Mouse (Mus musculus): ENCODE measurements around the gene Neurl1b. TPM values are rescaled to one million over a fixed set of nuclear protein-coding genes. Genes with fewer than 3 reads are reported as not detected.

The Neurl1b gene
- polyA plus RNA-seq, 2 experiments = 0.85 to 4.1 TPM

DNA sequence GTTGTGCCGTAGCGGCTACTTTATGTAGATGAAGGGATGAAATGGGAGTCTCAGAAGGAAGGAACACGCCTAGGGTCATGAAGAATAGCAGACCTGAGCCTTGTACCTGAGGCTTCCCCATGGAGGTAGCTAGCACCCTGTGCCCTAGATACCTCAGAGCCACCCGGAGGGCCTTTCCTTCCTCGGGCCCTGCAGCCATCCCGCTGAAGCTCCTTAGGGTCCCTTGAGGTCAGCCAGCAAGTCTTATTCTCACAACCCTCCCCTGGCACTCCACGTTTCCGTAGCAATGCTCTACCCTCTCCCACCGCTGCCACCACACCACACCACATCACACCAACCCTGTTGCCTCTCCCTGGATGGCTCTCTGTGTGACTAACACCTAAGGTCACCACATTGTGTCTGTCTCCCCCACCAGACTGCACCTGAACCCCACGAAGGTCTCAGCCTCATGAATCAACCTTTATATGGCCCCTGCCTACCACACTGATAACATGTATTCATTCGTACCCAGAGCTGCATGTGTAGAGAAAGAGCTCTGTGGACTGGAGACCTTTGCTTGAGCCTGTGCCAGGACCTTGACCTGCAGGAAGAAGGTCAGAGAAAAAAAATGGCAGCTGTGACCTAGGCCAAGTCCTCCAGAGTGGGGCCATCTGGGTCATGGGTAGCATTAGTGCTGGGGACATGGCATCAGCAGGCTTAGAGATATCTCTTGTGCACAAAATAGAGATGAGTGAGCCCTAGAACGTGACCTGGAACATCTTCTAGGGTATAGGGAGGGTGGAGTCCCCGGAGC lies 53.7 kb downstream of the Neurl1b start:
- Histone ChIP-seq H3K27ac (replicated peaks; ENCODE audit: low read depth, low read length) (no peak overlapping the region), H3K4me2 (replicated peaks; ENCODE audit: low read depth, low read length, severe bottlenecking) (no peak overlapping the region), H3K4me3 (replicated peaks; ENCODE audit: low read length) (no peak overlapping the region), H3K9ac (ENCODE audit: low read depth, low read length, severe bottlenecking) (no peak overlapping the region), H3K4me1 (ENCODE audit: control insufficient read depth, insufficient read depth, low read length) (0 out of 2 replicates have a peak, but pooled peaks cover 2% of the 10 kb centered on the region), H3K36me3 (ENCODE audit: control insufficient read depth, insufficient read depth, low read length) (no peaks in the 10 kb centered on the region), H3K27me3 (ENCODE audit: control insufficient read depth, insufficient read depth, low read length) (no peaks in the 10 kb centered on the region), H3K9me3 (ENCODE audit: control insufficient read depth, low read length) (no peaks in the 10 kb centered on the region)
- ATAC-seq (ENCODE audit: low FRiP score, low read depth) (no peak), DNase-seq (ENCODE audit: low spot score) (no peak)
- no peak for TF ChIP-seq POLR2A (IDR thresholded peaks at IDR 0.05; ENCODE audit: borderline replicate concordance, extremely low read depth, insufficient read depth, insufficient read length)
- WGBS = 82% methylated on average over 13 of the region's 13 CpGs

DNA sequence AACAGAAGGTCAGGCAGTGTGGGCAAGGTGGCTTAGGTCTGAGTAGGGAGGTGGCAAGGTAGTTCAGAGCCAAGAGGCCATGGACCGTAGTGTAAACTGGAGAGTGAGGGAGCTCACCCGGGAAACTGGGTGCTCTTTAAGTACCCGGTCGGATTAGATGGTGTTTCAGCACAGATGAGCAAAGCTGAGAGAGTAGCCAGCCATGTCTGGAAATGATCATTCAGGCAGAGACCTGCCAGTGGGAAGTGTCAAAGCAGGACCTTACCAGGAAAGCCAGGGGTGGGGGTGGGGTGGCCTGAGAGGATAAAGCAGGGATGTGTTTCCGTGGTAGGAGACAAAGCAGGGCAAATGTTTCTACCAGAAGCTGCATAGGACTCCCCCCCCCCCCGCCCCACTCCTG lies 62.2 kb downstream of the Neurl1b start:
- Histone ChIP-seq H3K4me3 (replicated peaks; ENCODE audit: low read length) (no peak overlapping the region), H3K36me3 (ENCODE audit: control insufficient read depth, insufficient read depth, low read length) (no peaks in the 10 kb centered on the region), H3K27me3 (ENCODE audit: control insufficient read depth, insufficient read depth, low read length) (no peaks in the 10 kb centered on the region), H3K4me1 (ENCODE audit: control insufficient read depth, insufficient read depth, low read length) (0 out of 2 replicates have a peak, but pooled peaks cover 5% of the 10 kb centered on the region), H3K27ac (replicated peaks; ENCODE audit: low read depth, low read length) (no peak overlapping the region), H3K9me3 (ENCODE audit: control insufficient read depth, low read length) (no peaks in the 10 kb centered on the region), H3K9ac (ENCODE audit: low read depth, low read length, severe bottlenecking) (no peak overlapping the region), H3K4me2 (replicated peaks; ENCODE audit: low read depth, low read length, severe bottlenecking) (no peak overlapping the region)
- ATAC-seq (ENCODE audit: low FRiP score, low read depth) (no peak), DNase-seq (ENCODE audit: low spot score) (no peak)
- no peak for TF ChIP-seq POLR2A (IDR thresholded peaks at IDR 0.05; ENCODE audit: borderline replicate concordance, extremely low read depth, insufficient read depth, insufficient read length)
- 31% methylated on average over 6 of the region's 6 CpGs for WGBS

DNA sequence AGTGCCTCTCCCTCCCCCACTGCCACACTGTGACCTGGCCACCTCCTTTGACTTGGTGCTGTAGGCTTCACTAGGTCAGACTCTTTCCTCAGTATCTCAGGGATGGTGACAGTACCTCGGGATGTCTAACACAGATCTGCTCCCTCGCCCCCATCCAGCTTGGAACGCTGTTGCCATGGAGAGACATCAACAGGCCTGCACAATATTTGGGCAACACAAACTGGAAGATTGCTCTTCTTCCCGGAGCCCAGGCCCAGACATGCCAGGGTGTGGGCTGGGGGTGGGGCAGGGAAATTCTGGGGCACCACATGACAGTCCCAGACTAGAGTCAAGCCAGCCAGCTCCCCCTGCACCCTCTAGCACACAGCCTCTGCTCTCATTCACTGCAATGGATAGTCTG lies 64.0 kb downstream of the Neurl1b start:
- H3K36me3 ChIP-seq (ENCODE audit: control insufficient read depth, insufficient read depth, low read length) = no peaks in the 10 kb centered on the region
- no peak overlapping the region for H3K27ac ChIP-seq (replicated peaks; ENCODE audit: low read depth, low read length)
- H3K4me3 ChIP-seq (replicated peaks; ENCODE audit: low read length) = no peak overlapping the region
- 76% methylated on average over 4 of the region's 4 CpGs for WGBS
- H3K4me2 ChIP-seq (replicated peaks; ENCODE audit: low read depth, low read length, severe bottlenecking) = no peak overlapping the region
- ATAC-seq (ENCODE audit: low FRiP score, low read depth) = no peak
- no peaks in the 10 kb centered on the region for H3K27me3 ChIP-seq (ENCODE audit: control insufficient read depth, insufficient read depth, low read length)
- 0 out of 2 replicates have a peak, but pooled peaks cover 5% of the 10 kb centered on the region for H3K4me1 ChIP-seq (ENCODE audit: control insufficient read depth, insufficient read depth, low read length)
- H3K9me3 ChIP-seq (ENCODE audit: control insufficient read depth, low read length) = no peaks in the 10 kb centered on the region
- no peak for TF ChIP-seq POLR2A (IDR thresholded peaks at IDR 0.05; ENCODE audit: borderline replicate concordance, extremely low read depth, insufficient read depth, insufficient read length)
- DNase-seq (ENCODE audit: low spot score) = no peak
- no peak overlapping the region for H3K9ac ChIP-seq (ENCODE audit: low read depth, low read length, severe bottlenecking)

DNA sequence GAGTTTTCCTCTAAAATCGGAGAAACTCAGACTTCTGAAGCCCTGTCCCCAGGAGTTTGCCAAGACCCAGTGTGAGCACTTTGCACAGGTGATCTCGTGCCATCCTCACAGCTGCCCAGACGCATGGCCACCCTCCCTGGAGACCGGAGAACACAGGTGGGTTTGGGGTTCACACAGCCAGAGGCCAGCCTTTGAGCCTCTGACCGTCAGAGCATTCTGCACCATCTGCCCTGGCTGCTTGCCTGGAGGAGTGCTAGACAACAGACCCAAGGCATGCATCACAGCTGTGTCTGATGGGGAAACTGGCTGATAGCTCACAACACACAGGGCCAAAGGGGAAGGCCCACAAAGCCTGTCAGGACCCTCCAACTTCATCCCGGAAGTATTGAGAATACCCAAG lies 65.0 kb downstream of the Neurl1b start:
- no peaks in the 10 kb centered on the region for H3K36me3 ChIP-seq (ENCODE audit: control insufficient read depth, insufficient read depth, low read length)
- no peak overlapping the region for H3K4me3 ChIP-seq (replicated peaks; ENCODE audit: low read length)
- no peak overlapping the region for H3K4me2 ChIP-seq (replicated peaks; ENCODE audit: low read depth, low read length, severe bottlenecking)
- WGBS = 63% methylated on average over 6 of the region's 6 CpGs
- no peak overlapping the region for H3K9ac ChIP-seq (ENCODE audit: low read depth, low read length, severe bottlenecking)
- no peaks in the 10 kb centered on the region for H3K27me3 ChIP-seq (ENCODE audit: control insufficient read depth, insufficient read depth, low read length)
- no peaks in the 10 kb centered on the region for H3K9me3 ChIP-seq (ENCODE audit: control insufficient read depth, low read length)
- DNase-seq (ENCODE audit: low spot score) (no peak), ATAC-seq (ENCODE audit: low FRiP score, low read depth) (no peak)
- no peak overlapping the region for H3K27ac ChIP-seq (replicated peaks; ENCODE audit: low read depth, low read length)
- 0 out of 2 replicates have a peak, but pooled peaks cover 5% of the 10 kb centered on the region for H3K4me1 ChIP-seq (ENCODE audit: control insufficient read depth, insufficient read depth, low read length)
- no peak for TF ChIP-seq POLR2A (IDR thresholded peaks at IDR 0.05; ENCODE audit: borderline replicate concordance, extremely low read depth, insufficient read depth, insufficient read length)

DNA sequence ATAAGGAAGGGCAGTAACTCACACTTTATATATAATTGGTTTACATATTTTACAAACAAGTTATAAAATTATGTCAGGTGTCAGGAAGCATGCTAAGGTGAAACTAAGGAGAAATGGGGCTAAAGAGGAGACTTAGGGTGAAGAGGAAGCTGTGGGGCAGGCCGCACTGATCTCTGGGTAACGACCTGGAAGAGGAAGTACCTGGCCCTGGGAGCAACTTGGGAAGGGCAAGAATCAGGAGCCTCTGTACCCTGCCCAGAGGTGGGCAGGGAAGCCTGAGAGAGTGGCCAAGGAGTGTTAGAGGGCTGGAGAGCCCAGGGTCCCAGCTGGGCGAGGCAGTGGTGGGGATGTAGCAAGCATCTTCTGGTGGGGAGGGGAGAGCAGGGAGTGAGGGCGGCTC lies 66.3 kb downstream of the Neurl1b start:
- H3K9me3 ChIP-seq (ENCODE audit: control insufficient read depth, low read length) = no peaks in the 10 kb centered on the region
- DNase-seq (ENCODE audit: low spot score) = no peak
- H3K9ac ChIP-seq (ENCODE audit: low read depth, low read length, severe bottlenecking) = no peak overlapping the region
- H3K4me3 ChIP-seq (replicated peaks; ENCODE audit: low read length) = no peak overlapping the region
- 83% methylated on average over 4 of the region's 4 CpGs for WGBS
- no peak overlapping the region for H3K27ac ChIP-seq (replicated peaks; ENCODE audit: low read depth, low read length)
- 0 out of 2 replicates have a peak, but pooled peaks cover 5% of the 10 kb centered on the region for H3K4me1 ChIP-seq (ENCODE audit: control insufficient read depth, insufficient read depth, low read length)
- H3K4me2 ChIP-seq (replicated peaks; ENCODE audit: low read depth, low read length, severe bottlenecking) = no peak overlapping the region
- TF ChIP-seq POLR2A (IDR thresholded peaks at IDR 0.05; ENCODE audit: borderline replicate concordance, extremely low read depth, insufficient read depth, insufficient read length) = no peak
- no peaks in the 10 kb centered on the region for H3K36me3 ChIP-seq (ENCODE audit: control insufficient read depth, insufficient read depth, low read length)
- ATAC-seq (ENCODE audit: low FRiP score, low read depth) = no peak
- H3K27me3 ChIP-seq (ENCODE audit: control insufficient read depth, insufficient read depth, low read length) = no peaks in the 10 kb centered on the region

Measured in limb, embryonic 14.5 days (tissue).